Mouse (Mus musculus): ENCODE results near the gene Fignl1. TPM values are rescaled to one million over a fixed set of nuclear protein-coding genes. Genes with fewer than 3 reads are reported as not detected.

Fignl1 gene
- total and polyA plus RNA-seq, 3 experiments: 3.6 to 120 (median 97.4) TPM

GRCm38 (mm10) chr11:11829161-11830000 lies 20.6 kb upstream of the Fignl1 start:
- peaks cover 46% of the 10 kb centered on the region for H3K4me1 ChIP-seq (ENCODE audit: insufficient read depth, low read depth, low read length)
- TF ChIP-seq POLR2AphosphoS5 (IDR thresholded peaks at IDR 0.05; ENCODE audit: insufficient replicate concordance, low read depth, low read length): no peak
- no peak for TF ChIP-seq GATA1 (IDR thresholded peaks at IDR 0.05; ENCODE audit: borderline replicate concordance, low read length)
- no peak for TF ChIP-seq CTCF (IDR thresholded peaks at IDR 0.05; ENCODE audit: low read depth, low read length)
- no peak for TF ChIP-seq TAL1 (conservative IDR thresholded peaks at IDR 0.05; ENCODE audit: low read depth, low read length)
- no peak for TF ChIP-seq GATA2 (IDR thresholded peaks at IDR 0.05; ENCODE audit: borderline replicate concordance, low read depth, low read length)
- no peak for DNase-seq (ENCODE audit: low spot score)

DNA sequence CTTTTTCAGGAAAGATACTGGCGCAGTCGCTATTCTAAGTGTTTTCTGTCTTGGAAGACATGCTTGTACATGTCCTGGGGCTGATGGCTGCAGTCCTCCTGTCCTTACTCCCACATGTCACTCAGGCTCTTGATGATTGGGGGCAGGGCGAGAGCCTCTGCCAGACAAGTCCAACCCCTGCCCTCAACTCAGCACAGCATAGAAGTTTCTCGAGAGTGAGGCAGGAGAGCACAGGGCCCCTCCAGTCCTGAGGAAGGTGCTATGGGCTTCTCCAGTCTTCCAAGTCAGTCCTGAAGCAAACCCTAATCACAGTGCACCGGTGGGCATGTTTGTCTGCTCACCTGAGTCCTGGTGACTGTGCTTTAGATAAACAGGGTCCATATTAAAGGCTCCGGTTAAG lies 20.0 kb upstream of the Fignl1 start:
- H3K36me3 ChIP-seq (replicated peaks): no peaks in the 10 kb centered on the region
- peaks cover 46% of the 10 kb centered on the region for H3K4me1 ChIP-seq (ENCODE audit: insufficient read depth, low read depth, low read length)
- DNase-seq (ENCODE audit: low spot score) (no peak), ATAC-seq (ENCODE audit: extremely low read depth, insufficient number of reproducible peaks, low FRiP score, poor library complexity, severe bottlenecking) (no peak)
- H3K9me3 ChIP-seq (replicated peaks): peaks cover 35% of the 10 kb centered on the region
- H3K4me3 ChIP-seq (ENCODE audit: low read depth, low read length): no peak overlapping the region
- peaks cover 65% of the 10 kb centered on the region for H3K27me3 ChIP-seq (ENCODE audit: insufficient read depth, low read length)
- TF ChIP-seq GATA1 (IDR thresholded peaks at IDR 0.05; ENCODE audit: borderline replicate concordance, low read length) (no peak), POLR2AphosphoS5 (IDR thresholded peaks at IDR 0.05; ENCODE audit: insufficient replicate concordance, low read depth, low read length) (no peak), GATA2 (IDR thresholded peaks at IDR 0.05; ENCODE audit: borderline replicate concordance, low read depth, low read length) (no peak), TAL1 (conservative IDR thresholded peaks at IDR 0.05; ENCODE audit: low read depth, low read length) (no peak), CTCF (IDR thresholded peaks at IDR 0.05; ENCODE audit: low read depth, low read length) (no peak)

More at GRCm38 (mm10) chr11:11829161-11830000, 20.6 kb upstream of the Fignl1 start:
- no peaks in the 10 kb centered on the region for H3K36me3 ChIP-seq (replicated peaks)
- peaks cover 35% of the 10 kb centered on the region for H3K9me3 ChIP-seq (replicated peaks)
- no peak for ATAC-seq (ENCODE audit: extremely low read depth, insufficient number of reproducible peaks, low FRiP score, poor library complexity, severe bottlenecking)
- peaks cover 60% of the 10 kb centered on the region for H3K27me3 ChIP-seq (ENCODE audit: insufficient read depth, low read length)
- H3K4me3 ChIP-seq (ENCODE audit: low read depth, low read length): no peak overlapping the region

- Histone ChIP-seq H3K27me3 (ENCODE audit: insufficient read depth, low read length) (peaks cover 65% of the 10 kb centered on the region), H3K9me3 (replicated peaks) (peaks cover 35% of the 10 kb centered on the region), H3K4me3 (ENCODE audit: low read depth, low read length) (no peak overlapping the region), H3K36me3 (replicated peaks) (no peaks in the 10 kb centered on the region), H3K4me1 (ENCODE audit: insufficient read depth, low read depth, low read length) (peaks cover 46% of the 10 kb centered on the region)
- DNase-seq (ENCODE audit: low spot score): no peak
- no peak for ATAC-seq (ENCODE audit: extremely low read depth, insufficient number of reproducible peaks, low FRiP score, poor library complexity, severe bottlenecking)
- TF ChIP-seq POLR2AphosphoS5 (IDR thresholded peaks at IDR 0.05; ENCODE audit: insufficient replicate concordance, low read depth, low read length) (no peak), GATA2 (IDR thresholded peaks at IDR 0.05; ENCODE audit: borderline replicate concordance, low read depth, low read length) (no peak), TAL1 (conservative IDR thresholded peaks at IDR 0.05; ENCODE audit: low read depth, low read length) (no peak), CTCF (IDR thresholded peaks at IDR 0.05; ENCODE audit: low read depth, low read length) (no peak), GATA1 (IDR thresholded peaks at IDR 0.05; ENCODE audit: borderline replicate concordance, low read length) (no peak)
Observed at GRCm38 (mm10) chr11:11828251-11828650, 19.5 kb upstream of the Fignl1 start.

- Histone ChIP-seq H3K4me3 (ENCODE audit: low read depth, low read length) (no peak overlapping the region), H3K9me3 (replicated peaks) (peaks cover 35% of the 10 kb centered on the region), H3K36me3 (replicated peaks) (no peaks in the 10 kb centered on the region), H3K27me3 (ENCODE audit: insufficient read depth, low read length) (peaks cover 67% of the 10 kb centered on the region), H3K4me1 (ENCODE audit: insufficient read depth, low read depth, low read length) (peaks cover 49% of the 10 kb centered on the region)
- TF ChIP-seq GATA1 (IDR thresholded peaks at IDR 0.05; ENCODE audit: borderline replicate concordance, low read length) (no peak), CTCF (IDR thresholded peaks at IDR 0.05; ENCODE audit: low read depth, low read length) (no peak), POLR2AphosphoS5 (IDR thresholded peaks at IDR 0.05; ENCODE audit: insufficient replicate concordance, low read depth, low read length) (no peak), TAL1 (conservative IDR thresholded peaks at IDR 0.05; ENCODE audit: low read depth, low read length) (no peak), GATA2 (IDR thresholded peaks at IDR 0.05; ENCODE audit: borderline replicate concordance, low read depth, low read length) (no peak)
- no peak for ATAC-seq (ENCODE audit: extremely low read depth, insufficient number of reproducible peaks, low FRiP score, poor library complexity, severe bottlenecking)
- no peak for DNase-seq (ENCODE audit: low spot score)
Observed at GRCm38 (mm10) chr11:11826475-11826874, 17.7 kb upstream of the Fignl1 start.

DNA sequence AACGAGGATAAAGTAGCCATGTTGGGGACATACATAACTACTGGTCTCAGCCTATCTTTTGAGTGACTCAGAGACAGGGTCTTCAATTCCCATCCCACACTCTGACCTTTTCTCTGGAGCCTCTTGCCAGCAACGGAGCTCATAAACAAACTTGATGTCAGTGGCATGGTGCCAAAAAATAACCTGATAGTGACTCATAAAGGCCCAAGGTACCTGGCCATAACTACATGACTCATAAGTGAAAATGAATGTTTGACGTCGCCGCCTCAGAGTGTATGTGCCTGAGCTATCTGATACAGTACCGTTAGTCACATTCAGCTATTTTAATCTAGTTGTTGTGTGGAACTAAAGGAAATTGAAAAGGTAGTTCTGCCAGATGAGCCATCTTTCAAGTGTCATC lies 16.9 kb upstream of the Fignl1 start:
- TF ChIP-seq POLR2AphosphoS5 (IDR thresholded peaks at IDR 0.05; ENCODE audit: insufficient replicate concordance, low read depth, low read length) (no peak), TAL1 (conservative IDR thresholded peaks at IDR 0.05; ENCODE audit: low read depth, low read length) (no peak), CTCF (IDR thresholded peaks at IDR 0.05; ENCODE audit: low read depth, low read length) (no peak), GATA1 (IDR thresholded peaks at IDR 0.05; ENCODE audit: borderline replicate concordance, low read length) (no peak), GATA2 (IDR thresholded peaks at IDR 0.05; ENCODE audit: borderline replicate concordance, low read depth, low read length) (no peak)
- Histone ChIP-seq H3K9me3 (replicated peaks) (peaks cover 35% of the 10 kb centered on the region), H3K27me3 (ENCODE audit: insufficient read depth, low read length) (peaks cover 61% of the 10 kb centered on the region), H3K4me3 (ENCODE audit: low read depth, low read length) (no peak overlapping the region), H3K4me1 (ENCODE audit: insufficient read depth, low read depth, low read length) (peaks cover 52% of the 10 kb centered on the region), H3K36me3 (replicated peaks) (no peaks in the 10 kb centered on the region)
- no peak for ATAC-seq (ENCODE audit: extremely low read depth, insufficient number of reproducible peaks, low FRiP score, poor library complexity, severe bottlenecking)
- no peak for DNase-seq (ENCODE audit: low spot score)

GRCm38 (mm10) chr11:11824970-11825635 lies 16.3 kb upstream of the Fignl1 start:
- TF ChIP-seq GATA2 (IDR thresholded peaks at IDR 0.05; ENCODE audit: borderline replicate concordance, low read depth, low read length) (no peak), GATA1 (IDR thresholded peaks at IDR 0.05; ENCODE audit: borderline replicate concordance, low read length) (no peak), CTCF (IDR thresholded peaks at IDR 0.05; ENCODE audit: low read depth, low read length) (no peak), TAL1 (conservative IDR thresholded peaks at IDR 0.05; ENCODE audit: low read depth, low read length) (no peak), POLR2AphosphoS5 (IDR thresholded peaks at IDR 0.05; ENCODE audit: insufficient replicate concordance, low read depth, low read length) (no peak)
- Histone ChIP-seq H3K27me3 (ENCODE audit: insufficient read depth, low read length) (peaks cover 61% of the 10 kb centered on the region), H3K4me1 (ENCODE audit: insufficient read depth, low read depth, low read length) (peaks cover 58% of the 10 kb centered on the region), H3K9me3 (replicated peaks) (peaks cover 35% of the 10 kb centered on the region), H3K4me3 (ENCODE audit: low read depth, low read length) (no peak overlapping the region), H3K36me3 (replicated peaks) (no peaks in the 10 kb centered on the region)
- no peak for ATAC-seq (ENCODE audit: extremely low read depth, insufficient number of reproducible peaks, low FRiP score, poor library complexity, severe bottlenecking)
- DNase-seq (ENCODE audit: low spot score): no peak
